Mouse (Mus musculus) midbrain, embryonic 12.5 days (tissue): ENCODE results near the gene Lepr. TPM values are rescaled to one million over a fixed set of nuclear protein-coding genes. Genes with fewer than 3 reads are reported as not detected.
"Not testable (repeated sequence)": the region's sequence is repeated elsewhere in the genome, so short reads cannot be mapped to it uniquely, and the experiment has no call there.

ENCODE experiments used
- ATAC-seq: fragments of 200-750 bp; cut with Nextera tagmentation; 2 replicates; pipeline ENCODE4 v1.8.0; 2017; ENCODE audit warnings: low read depth, moderate TSS enrichment, moderate library complexity; ENCODE audit not compliant: low FRiP score
- H3K27ac ChIP-seq: fragments of 300-500 bp; sonication (generic); replicated peaks from 2 replicates; pipeline ENCODE4 v1.5.1; 2016; ENCODE audit warnings: mild to moderate bottlenecking
- H3K27me3 ChIP-seq: fragments of 300-500 bp; sonication (generic); 2 replicates; pipeline ENCODE4 v1.6.1; 2016; ENCODE audit warnings: mild to moderate bottlenecking
- H3K36me3 ChIP-seq: fragments of 300-500 bp; sonication (generic); 2 replicates; pipeline ENCODE4 v1.6.1; 2016
- H3K4me1 ChIP-seq: fragments of 300-500 bp; sonication (generic); 2 replicates; pipeline ENCODE4 v1.6.1; 2016
- H3K4me2 ChIP-seq: fragments of 300-500 bp; sonication (generic); replicated peaks from 2 replicates; pipeline ENCODE4 v1.6.1; 2016; ENCODE audit warnings: mild to moderate bottlenecking, moderate library complexity
- H3K4me3 ChIP-seq: fragments of 300-500 bp; sonication (generic); 2 replicates; pipeline ENCODE4 v1.5.1; 2016; ENCODE audit warnings: mild to moderate bottlenecking
- H3K9ac ChIP-seq: fragments of 300-500 bp; sonication (generic); replicated peaks from 2 replicates; pipeline ENCODE4 v1.6.1; 2016; ENCODE audit warnings: mild to moderate bottlenecking, moderate library complexity
- H3K9me3 ChIP-seq: fragments of 300-500 bp; sonication (generic); 2 replicates; pipeline ENCODE4 v1.6.1; 2016; ENCODE audit warnings: mild to moderate bottlenecking
- WGBS: fragments of 180-500 bp; shearing (Covaris S2); methylation state at CpG from one replicate; pipeline ENCODE4 v1.1.7; 2016; 5-methylcytosine and 5-hydroxymethylcytosine counted together
- polyA plus RNA-seq: library from polyadenylated mRNA; unstranded; fragments of >200 nt; fragmentation: Nextera tagmentation; extraction: Ambion mirVana; gene quantifications from 2 replicates; pipeline ENCODE4 v1.2.1, GENCODE M21; 2016

Lepr gene
- polyA plus RNA-seq, 1 experiment from 2014 or later = 4.2 TPM

- Histone ChIP-seq H3K4me2 (no peak overlapping the region), H3K27me3 (peaks cover 19% of the 10 kb centered on the region), H3K27ac (no peak overlapping the region), H3K4me3 (no peak overlapping the region), H3K4me1 (no peaks in the 10 kb centered on the region; the same call in 1 of the 2 replicates), H3K36me3 (no peaks in the 10 kb centered on the region), H3K9ac (no peak overlapping the region), H3K9me3 (no peaks in the 10 kb centered on the region)
- no peak for ATAC-seq
- WGBS = 3% methylated on average over 5 of the region's 5 CpGs
Observed at GRCm38 (mm10) chr4:101718991-101719580, 1.9 kb downstream of the Lepr start.

- peaks cover 15% of the 10 kb centered on the region for H3K27me3 ChIP-seq
- no peak overlapping the region for H3K4me3 ChIP-seq
- no peak for ATAC-seq
- no peaks in the 10 kb centered on the region for H3K9me3 ChIP-seq
- no peaks in the 10 kb centered on the region; the same call in 1 of the 2 replicates for H3K4me1 ChIP-seq
- H3K4me2 ChIP-seq = no peak overlapping the region
- no peak overlapping the region for H3K9ac ChIP-seq
- no peaks in the 10 kb centered on the region for H3K36me3 ChIP-seq
- no peak overlapping the region for H3K27ac ChIP-seq
- WGBS = 82% methylated on average over 4 of the region's 4 CpGs
Observed at GRCm38 (mm10) chr4:101721705-101722104, 4.5 kb downstream of the Lepr start.

GRCm38 (mm10) chr4:101741973-101742372 lies 24.8 kb downstream of the Lepr start:
- H3K9me3 ChIP-seq = no peaks in the 10 kb centered on the region
- no peaks in the 10 kb centered on the region for H3K4me1 ChIP-seq
- no peak overlapping the region for H3K4me2 ChIP-seq
- no peak for ATAC-seq
- no peaks in the 10 kb centered on the region for H3K36me3 ChIP-seq
- 79% methylated on average over 2 of the region's 2 CpGs for WGBS
- no peak overlapping the region for H3K9ac ChIP-seq
- H3K27me3 ChIP-seq = no peaks in the 10 kb centered on the region
- no peak overlapping the region for H3K4me3 ChIP-seq
- H3K27ac ChIP-seq = no peak overlapping the region

DNA sequence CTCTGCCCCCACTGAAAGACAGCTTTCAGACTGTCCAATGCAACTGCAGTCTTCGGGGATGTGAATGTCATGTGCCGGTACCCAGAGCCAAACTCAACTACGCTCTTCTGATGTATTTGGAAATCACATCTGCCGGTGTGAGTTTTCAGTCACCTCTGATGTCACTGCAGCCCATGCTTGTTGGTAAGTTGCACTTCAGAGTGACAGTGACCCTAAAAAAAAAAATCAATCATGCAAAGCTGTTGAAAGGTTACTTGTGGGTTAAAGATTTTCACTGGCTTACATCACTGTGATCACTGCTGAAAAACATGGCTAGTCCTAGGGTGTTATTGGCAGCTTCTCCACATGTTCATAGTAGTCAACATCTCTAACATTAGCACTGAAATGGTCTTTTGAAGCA lies 28.3 kb downstream of the Lepr start:
- H3K9ac ChIP-seq = no peak overlapping the region
- ATAC-seq = no peak
- H3K4me3 ChIP-seq = no peak overlapping the region
- H3K4me2 ChIP-seq = no peak overlapping the region
- WGBS = 96% methylated on average over 4 of the region's 4 CpGs
- H3K4me1 ChIP-seq = no peaks in the 10 kb centered on the region
- H3K36me3 ChIP-seq = no peaks in the 10 kb centered on the region
- no peaks in the 10 kb centered on the region for H3K9me3 ChIP-seq
- H3K27ac ChIP-seq = no peak overlapping the region
- H3K27me3 ChIP-seq = no peaks in the 10 kb centered on the region

DNA sequence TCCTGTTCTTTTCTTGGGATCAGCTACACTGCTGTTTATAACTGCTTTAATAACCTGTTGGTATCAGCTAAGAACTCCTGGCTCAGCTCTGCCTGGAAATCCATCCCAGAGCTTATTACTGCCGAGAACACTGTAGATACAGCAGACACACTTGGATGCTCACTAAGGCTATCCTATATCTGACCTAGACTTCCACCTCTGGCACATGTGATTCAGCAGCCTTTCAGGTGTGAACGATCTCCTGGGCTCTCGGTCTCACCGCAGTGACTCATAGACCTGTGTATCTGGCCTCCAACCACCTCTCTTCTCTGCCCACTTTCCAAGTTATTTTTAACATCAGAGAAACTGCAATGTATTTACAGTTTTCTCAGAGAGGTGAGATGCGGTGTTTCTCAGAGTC lies 43.3 kb downstream of the Lepr start:
- no peak overlapping the region for H3K9ac ChIP-seq
- WGBS = 93% methylated on average over 5 of the region's 5 CpGs
- H3K36me3 ChIP-seq = no peaks in the 10 kb centered on the region

GRCm38 (mm10) chr4:101843923-101844322 lies 126.7 kb downstream of the Lepr start, which contains the start of gene B020004J07Rik:
TSS of gene B020004J07Rik (minus strand) at chr4:101844023.
- 94% methylated on average over 4 of the region's 4 CpGs for WGBS
- H3K4me2 ChIP-seq, H3K4me1 ChIP-seq, H3K9me3 ChIP-seq, H3K9ac ChIP-seq, ATAC-seq, H3K4me3 ChIP-seq, H3K27ac ChIP-seq, H3K27me3 ChIP-seq, H3K36me3 ChIP-seq: not testable (repeated sequence)

More for the DNA sequence above, 43.3 kb downstream of the Lepr start:
- no peak for ATAC-seq
- Histone ChIP-seq H3K4me3 (no peak overlapping the region), H3K4me1 (no peaks in the 10 kb centered on the region), H3K27ac (no peak overlapping the region), H3K9me3 (no peaks in the 10 kb centered on the region), H3K4me2 (no peak overlapping the region), H3K27me3 (no peaks in the 10 kb centered on the region)

GRCm38 (mm10) chr4:101850908-101851307 lies 133.7 kb downstream of the Lepr start:
- H3K36me3 ChIP-seq = no peaks in the 10 kb centered on the region
- H3K27me3 ChIP-seq = no peaks in the 10 kb centered on the region
- no peak overlapping the region for H3K9ac ChIP-seq
- peaks cover 11% of the 10 kb centered on the region for H3K9me3 ChIP-seq
- H3K4me3 ChIP-seq = no peak overlapping the region
- no peak overlapping the region for H3K4me2 ChIP-seq
- ATAC-seq = no peak
- WGBS = 67% methylated on average over 2 of the region's 2 CpGs
- H3K4me1 ChIP-seq = no peaks in the 10 kb centered on the region
- H3K27ac ChIP-seq = no peak overlapping the region

DNA sequence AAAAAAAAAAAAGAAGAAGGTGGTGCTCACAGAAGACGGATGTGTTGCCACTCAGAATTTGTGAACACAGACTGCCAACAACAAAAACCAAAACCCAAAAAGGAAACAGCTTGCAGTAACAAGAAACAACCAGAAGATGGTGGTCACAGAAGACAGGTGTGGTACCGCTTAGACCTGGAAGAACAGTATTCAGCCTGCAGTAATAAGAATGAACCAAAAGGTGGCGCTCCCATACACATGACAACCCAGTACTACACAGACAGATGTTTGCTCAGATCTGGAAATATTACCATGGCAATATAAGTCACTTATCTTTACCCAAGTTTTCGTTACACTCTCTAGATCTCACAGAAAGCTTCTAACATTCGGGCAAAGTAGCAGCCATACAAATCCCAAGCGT lies 143.7 kb downstream of the Lepr start:
- Histone ChIP-seq H3K27ac (no peak overlapping the region), H3K9me3 (no peaks in the 10 kb centered on the region), H3K36me3 (no peaks in the 10 kb centered on the region), H3K27me3 (no peaks in the 10 kb centered on the region), H3K4me1 (no peaks in the 10 kb centered on the region), H3K4me3 (no peak overlapping the region), H3K9ac (no peak overlapping the region), H3K4me2 (no peak overlapping the region)
- 44% methylated on average over 6 of the region's 6 CpGs for WGBS
- ATAC-seq = no peak

DNA sequence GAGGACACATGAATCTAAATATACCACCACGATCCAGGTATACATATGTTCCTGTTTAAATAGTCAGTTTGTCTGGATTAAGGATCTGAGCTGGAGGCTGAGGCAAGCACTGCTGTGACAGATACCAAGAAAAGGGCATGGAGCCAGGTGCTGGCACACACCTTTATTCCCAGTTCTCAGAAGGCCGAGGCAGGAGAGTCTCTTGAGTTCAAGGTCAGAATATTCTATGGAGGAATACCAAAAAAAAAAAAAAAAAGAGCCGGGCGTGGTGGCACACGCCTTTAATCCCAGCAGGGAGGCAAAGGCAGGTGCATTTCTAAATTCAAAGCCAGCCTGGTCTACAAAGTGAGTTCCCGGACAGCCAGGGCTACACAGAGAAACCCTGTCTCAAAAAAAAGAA lies 145.1 kb downstream of the Lepr start:
- Histone ChIP-seq H3K9ac (no peak overlapping the region), H3K9me3 (no peaks in the 10 kb centered on the region), H3K27me3 (no peaks in the 10 kb centered on the region), H3K4me1 (no peaks in the 10 kb centered on the region), H3K4me3 (no peak overlapping the region), H3K36me3 (no peaks in the 10 kb centered on the region), H3K4me2 (no peak overlapping the region), H3K27ac (no peak overlapping the region)
- WGBS = 84% methylated on average over 6 of the region's 6 CpGs
- ATAC-seq = no peak

Other genes starting within 250 kb of the Lepr start
- 10.7 and 11.7 TPM in 2 replicates for gene Dnajc6, start 220.8 kb upstream of the Lepr start, polyA plus RNA-seq
- 69.9 and 72.2 TPM in 2 replicates for gene Leprot, start 69.7 kb upstream of the Lepr start, polyA plus RNA-seq
- gene B020004J07Rik, start 126.6 kb downstream of the Lepr start, polyA plus RNA-seq = not detected in 2 replicates
- gene C130073F10Rik, start 176.4 kb downstream of the Lepr start, polyA plus RNA-seq = not detected in 2 replicates
- gene Gm12800, start 191.7 kb downstream of the Lepr start, polyA plus RNA-seq = not detected in 2 replicates
- gene Gm12794, start 223.0 kb downstream of the Lepr start, polyA plus RNA-seq = not detected in 2 replicates